Mouse (Mus musculus): Measurements from ENCODE around the gene Acin1.

Gene Acin1

DNA sequence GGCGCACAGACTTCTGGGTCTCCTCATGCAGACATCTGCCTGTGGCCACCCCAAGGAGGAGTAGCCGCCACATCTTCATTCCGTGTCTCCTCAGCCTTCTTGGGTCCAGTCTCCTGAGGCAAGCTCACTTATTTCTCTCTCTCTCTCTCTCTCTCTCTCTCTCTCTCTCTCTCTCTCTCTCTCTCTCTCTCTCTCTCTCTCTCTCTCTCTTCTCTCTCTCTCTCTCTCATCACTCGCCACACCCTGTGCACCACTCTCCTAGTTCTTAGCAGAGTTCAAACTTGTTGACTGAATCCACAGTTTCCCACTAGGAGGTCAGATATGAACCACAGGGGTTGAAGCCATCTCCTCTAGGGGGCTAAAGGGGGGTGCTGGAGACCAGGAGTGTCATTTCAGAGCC lies 12.0 kb upstream of the Acin1 start, which contains the start of gene Gm29776:
Gm29776 (minus strand) TSS at position 101 of the 400 bp plus-strand sequence.
- DNase-seq (ENCODE audit: low spot score in 2 of 2) = no peak

DNA sequence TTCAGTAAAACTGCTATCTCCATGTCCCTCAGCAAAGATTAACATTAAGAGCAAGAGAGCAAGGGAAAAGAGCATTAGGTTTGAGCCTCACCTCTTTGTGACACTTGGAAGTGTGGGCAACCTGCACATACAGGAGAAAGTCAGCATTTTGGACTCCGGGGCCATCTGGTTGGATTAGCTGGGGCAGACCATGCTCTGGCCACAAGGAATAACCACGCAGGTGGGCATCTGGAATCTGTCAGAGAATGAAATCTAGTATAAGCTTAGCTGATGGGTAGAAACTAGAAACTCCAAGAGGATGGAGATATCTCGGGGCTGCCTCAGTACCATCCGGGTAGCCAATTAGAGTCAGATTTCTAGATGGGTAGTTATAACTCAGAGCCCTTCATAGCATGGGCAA lies 10.0 kb upstream of the Acin1 start:
- no peak for DNase-seq (ENCODE audit: low spot score in 2 of 2)

DNA sequence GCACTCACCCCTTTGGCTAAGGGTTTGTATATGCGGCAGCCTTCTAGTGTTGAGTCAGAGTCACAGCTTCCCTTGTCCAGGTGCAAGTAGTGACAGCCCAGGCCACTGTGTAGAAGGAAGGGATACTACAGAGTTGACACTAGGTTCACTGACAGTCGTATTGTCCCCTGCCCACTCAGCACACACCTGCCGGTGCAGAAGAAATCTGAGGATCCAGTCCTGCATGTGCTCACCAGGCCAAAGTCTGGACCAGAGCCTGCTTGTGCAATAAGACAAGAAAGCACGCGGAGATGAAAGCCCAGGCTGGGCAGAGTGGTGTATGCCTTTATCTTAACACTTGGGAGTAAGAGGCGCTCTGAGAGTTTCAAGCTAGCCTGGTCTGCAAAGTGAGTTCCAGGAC lies 8.3 kb upstream of the Acin1 start:
- no peak for DNase-seq (ENCODE audit: low spot score in 2 of 2)

DNA sequence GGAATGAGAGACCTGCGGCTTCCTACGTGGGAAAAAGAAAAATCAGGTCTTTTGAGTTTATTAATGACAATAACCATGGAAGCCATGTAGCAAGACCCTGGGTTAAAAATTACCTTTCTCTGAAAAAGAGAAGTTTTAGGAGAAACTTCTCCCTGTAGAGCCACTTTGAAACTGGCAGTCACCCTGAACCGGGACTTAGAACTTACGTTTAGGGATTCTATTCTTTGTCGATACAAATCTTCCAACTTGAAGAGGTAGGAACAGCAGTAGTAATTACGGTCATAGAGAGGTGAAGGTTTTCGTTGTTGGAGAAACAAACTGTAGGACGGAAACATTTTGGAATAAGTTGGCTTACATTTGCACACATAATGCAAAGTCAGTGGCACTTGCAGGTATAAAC lies 520 bp upstream of the Acin1 start:
- no peak for DNase-seq (ENCODE audit: low spot score in 2 of 2)

DNA sequence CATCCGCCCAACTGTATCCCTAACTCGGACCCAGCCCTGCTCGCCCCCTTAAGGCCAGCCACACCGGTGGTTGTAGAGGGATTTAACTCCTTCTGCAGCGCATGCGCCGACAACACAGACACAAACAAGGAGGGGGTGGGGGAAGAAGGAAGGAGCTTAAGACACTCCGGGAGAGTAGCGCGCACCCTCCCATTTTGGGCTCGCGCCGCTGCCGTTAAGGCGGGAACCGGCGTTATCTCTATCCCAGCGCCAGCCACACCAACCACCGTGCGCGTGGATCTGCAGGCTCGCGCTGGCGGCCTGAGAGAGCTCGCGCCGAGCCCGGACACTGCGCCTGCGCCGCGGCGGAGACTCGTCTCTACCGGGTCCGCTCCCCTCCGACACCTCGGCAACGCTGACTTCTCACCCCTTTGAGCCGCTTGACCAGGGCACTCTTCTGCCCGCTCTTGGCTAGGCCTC lies 639 bp downstream of the Acin1 start, which contains the start of gene 1700123O20Rik:
1700123O20Rik (plus strand) TSS at position 154 of the 459 bp plus-strand sequence.
- DNase-seq (ENCODE audit: low spot score in 2 of 2) = peak; percentile 81 to 84

DNA sequence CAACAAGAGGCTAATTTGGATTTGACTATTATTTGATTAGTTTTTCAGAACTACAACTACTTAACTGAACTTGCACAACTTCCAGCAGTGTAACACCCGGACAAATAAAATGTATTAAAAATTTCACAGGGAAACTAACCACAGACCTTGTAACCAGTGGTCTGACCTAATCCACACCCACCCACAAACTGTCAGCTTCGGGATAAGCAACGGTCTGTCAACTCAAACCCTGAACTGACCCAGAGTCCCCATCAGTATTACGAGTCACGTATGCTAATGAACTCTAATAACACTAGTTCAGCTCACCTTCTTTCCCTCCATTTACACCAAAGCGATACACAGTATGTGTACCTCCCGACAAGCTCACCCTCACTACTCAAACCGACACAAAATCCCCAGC lies 1.3 kb downstream of the Acin1 start:
- peak in 1 of 2 experiments; percentile 18 for DNase-seq (ENCODE audit: low spot score in 2 of 2)

DNA sequence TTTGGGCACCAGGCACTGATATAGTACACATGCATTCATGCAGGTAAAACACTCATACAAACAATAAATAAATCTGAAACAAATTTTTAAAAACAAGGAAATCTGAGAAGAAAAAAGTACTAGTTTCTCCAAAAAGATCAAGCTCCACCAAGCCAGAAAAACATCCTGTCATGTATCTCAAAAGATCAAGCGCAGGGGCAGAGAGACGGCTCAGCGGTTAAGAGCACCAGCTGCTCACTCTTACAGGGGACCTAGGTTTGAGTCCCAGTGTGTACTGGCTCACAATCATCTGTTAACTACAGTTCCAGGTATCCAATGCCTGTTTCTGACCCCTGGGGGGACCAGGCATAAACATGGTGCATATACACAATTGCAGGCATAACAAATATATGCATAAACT lies 4.3 kb downstream of the Acin1 start:
- no peak for DNase-seq (ENCODE audit: low spot score in 2 of 2)

DNA sequence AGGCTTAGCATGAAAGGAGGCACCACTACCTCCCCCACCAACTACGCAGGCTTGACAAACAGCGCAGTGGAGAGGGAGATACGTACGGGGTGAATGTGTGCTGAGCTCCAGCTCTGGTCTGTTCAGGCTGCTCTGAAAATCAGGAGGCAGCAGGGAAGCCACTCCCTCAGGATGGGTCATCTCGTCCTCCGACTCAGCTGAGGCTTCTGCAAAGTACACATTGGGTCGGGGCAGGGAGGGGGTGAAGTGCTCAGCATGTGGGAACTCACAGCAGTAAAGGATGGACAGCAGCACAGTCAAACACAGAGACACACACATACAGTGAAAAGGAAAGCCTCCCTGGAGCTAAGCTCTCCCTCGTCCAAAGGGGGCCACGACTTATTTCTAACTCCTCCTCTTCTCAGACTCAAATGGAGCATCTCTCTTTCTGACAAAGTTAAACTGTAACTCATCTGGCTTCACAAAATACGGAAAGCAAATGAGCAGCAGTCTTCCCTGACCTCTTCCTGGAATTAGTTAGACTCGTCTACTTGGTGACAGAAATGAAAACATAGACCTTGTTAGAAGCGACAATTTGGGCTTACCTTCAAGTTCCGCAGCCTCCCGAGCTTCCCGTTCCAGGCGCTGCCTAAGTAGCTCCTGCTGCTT lies 8.0 kb downstream of the Acin1 start:
- no peak for DNase-seq (ENCODE audit: low spot score in 2 of 2)

DNA sequence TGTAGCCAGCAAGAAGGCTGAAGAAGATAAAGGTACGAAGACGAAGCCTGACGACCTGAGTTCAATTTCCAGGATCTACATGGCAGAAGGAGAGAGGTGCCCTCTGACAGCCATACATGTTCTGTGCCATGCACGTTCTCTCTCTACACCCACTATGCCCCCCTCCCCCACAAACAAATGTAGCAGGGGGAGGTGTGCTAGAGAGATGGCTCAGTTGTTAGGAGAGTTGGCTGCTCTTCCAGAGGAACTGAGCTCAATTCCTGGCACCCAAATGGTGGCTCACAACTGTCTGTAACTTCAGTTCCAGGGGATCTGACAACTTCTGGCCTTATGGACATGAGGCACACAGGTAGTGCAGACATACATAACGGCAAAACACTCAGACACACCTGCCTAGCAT lies 10.4 kb downstream of the Acin1 start:
- DNase-seq (ENCODE audit: low spot score in 2 of 2) = no peak

DNA sequence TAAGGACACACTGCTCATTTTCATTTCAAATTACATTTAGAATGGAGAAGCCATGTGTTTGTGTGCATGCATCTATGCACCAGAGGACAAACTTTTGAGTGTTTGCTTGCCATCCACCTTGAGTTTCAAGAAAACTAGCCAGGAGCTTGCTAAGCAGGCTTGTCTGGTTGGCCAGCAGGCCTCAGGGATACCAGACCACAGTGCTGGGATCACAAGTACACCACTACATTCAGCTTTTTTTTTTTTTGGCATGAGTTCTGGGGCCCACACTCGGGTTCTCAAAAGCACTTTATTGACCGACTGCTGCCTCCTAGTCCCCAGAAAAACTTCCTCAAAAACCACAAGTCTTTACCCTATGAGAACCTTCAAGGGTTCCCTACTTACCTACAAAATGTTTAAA lies 12.4 kb downstream of the Acin1 start:
- no peak for DNase-seq (ENCODE audit: low spot score in 2 of 2)

DNA sequence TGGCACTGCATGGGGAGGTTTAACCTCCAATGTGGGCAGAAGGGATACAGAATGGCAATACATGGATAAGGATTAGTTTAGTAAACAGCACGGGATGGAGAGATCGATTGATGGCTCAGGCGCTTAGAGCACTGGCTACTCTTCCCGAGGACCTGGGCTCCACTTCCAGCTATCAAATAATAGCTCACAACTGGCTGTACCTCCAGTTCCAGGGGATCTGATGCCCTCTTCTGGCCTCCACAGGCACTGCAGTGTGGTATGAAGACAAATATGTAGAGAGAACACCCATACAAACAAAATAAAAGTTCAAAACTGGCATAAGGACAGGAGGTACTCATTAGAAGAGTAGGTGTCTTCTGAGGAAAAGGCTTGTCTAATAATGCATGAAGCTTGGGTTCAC lies 17.4 kb downstream of the Acin1 start:
- peak; percentile 33 to 47 for DNase-seq (ENCODE audit: low spot score in 2 of 2)

DNA sequence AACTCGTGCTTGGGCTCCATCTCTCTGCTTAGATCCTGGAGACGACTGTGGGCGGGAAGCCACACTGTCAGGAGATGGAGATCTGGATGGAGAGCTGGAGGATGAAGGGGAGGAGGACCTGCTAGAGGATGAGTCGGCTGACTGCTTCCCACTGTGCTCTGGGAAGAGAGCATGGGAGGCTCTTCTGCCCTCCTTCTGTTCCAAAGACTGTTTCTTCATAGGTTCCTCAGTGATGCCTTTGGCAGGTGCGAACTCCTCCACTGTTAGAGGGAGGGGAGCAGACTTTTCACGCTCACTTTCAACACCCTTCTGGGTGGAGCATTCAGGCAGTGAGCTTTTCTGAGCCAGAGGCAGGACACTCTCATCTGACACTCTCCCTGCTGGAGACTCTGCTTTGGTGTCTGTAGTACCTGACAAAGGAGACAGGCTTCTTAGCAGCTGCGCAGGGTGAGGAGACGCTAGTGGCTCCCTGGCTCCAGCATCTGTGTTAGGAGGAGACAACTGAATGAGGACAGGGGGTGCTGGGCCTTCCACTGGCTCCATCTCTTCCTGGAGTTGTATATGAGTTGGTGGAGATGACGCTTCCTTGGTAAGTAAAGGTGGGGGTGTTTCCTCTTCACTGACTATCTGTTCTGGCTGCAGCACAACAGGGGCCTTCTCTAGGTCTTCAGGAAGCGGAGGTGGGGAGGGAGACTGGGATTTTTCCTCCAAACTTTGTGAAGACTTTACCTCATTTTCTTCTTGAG lies 22.1 kb downstream of the Acin1 start:
- DNase-seq (ENCODE audit: low spot score in 2 of 2) = no peak

DNA sequence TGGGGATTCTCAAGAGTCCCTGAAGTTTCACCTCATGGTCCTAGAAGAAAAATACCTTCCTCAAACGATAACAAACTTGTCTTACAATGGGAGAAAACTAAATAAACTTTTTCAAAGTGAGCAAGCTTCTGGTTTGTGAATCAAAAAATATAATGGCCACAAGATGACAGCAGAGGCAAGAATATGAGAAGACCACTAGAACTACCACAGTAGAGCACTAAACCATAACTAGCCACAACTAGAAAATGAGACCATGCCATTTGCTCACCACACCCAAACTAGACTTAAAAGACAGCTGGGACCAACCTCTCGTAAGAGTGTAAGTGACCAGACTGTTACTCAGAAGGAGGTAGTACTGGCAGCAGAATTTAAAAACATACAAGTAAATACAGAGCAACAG lies 26.7 kb downstream of the Acin1 start:
- DNase-seq (ENCODE audit: low spot score in 2 of 2) = no peak

DNA sequence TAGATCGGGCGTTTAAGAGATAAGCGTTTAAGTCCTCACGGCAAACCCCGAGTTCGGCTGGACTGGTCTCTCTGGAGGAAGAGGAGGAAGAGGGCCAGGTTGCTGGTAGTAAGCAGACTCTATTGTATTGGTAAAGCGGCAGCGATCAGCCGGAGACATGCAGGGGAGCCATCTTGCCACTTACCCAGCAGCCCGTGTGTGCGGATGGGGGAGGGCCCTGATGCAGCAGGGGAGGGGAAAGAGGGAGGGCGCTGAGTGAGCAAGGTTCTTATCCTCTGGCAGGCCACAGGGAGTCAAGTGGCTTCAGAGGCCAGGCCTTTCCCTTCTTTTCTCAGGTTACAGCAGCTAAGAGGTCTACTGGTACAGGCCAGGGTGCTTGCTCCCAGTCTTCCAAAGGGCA lies 33.2 kb downstream of the Acin1 start:
- DNase-seq (ENCODE audit: low spot score in 2 of 2) = peak; percentile 84

DNA sequence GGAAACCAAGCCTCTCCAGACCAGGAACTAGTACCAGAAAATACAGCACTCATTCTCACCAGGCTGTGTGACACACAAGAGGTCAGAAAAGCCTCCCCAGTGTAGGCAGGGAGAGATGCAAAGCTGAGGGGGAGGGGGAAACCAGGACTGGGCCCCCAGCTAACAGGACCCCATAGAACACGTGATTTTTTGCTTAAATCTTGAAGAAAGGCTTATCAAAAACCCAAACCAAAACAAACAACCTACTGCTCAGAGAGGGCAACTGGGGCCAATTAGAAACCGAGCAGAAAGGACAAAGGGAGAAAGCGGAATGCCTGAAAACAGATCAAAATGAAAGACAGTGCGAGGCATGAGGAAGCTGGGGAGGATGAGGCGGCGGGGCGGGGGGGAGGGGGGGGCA lies 33.9 kb downstream of the Acin1 start:
- DNase-seq (ENCODE audit: low spot score in 2 of 2) = no peak

DNA sequence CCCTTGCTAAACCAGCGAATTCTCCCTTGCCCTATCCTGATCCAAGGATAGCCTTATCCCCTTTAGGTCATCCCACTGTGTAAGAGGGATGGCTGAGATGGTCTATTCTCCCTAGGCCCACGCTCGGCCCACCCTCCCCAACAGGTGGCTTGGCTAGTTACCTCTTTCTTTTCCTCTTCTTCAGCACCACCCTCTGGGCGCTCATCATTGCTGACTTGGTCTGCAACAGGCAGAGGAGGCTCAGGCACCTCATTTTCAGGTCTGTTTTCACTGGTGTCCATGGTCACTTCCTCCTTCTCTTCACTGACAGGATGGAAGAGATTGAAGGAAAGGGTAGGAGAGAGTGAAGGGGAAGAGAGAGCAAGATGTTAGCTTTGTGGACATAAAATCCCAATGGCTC lies 35.2 kb downstream of the Acin1 start:
- DNase-seq (ENCODE audit: low spot score in 2 of 2) = no peak

DNA sequence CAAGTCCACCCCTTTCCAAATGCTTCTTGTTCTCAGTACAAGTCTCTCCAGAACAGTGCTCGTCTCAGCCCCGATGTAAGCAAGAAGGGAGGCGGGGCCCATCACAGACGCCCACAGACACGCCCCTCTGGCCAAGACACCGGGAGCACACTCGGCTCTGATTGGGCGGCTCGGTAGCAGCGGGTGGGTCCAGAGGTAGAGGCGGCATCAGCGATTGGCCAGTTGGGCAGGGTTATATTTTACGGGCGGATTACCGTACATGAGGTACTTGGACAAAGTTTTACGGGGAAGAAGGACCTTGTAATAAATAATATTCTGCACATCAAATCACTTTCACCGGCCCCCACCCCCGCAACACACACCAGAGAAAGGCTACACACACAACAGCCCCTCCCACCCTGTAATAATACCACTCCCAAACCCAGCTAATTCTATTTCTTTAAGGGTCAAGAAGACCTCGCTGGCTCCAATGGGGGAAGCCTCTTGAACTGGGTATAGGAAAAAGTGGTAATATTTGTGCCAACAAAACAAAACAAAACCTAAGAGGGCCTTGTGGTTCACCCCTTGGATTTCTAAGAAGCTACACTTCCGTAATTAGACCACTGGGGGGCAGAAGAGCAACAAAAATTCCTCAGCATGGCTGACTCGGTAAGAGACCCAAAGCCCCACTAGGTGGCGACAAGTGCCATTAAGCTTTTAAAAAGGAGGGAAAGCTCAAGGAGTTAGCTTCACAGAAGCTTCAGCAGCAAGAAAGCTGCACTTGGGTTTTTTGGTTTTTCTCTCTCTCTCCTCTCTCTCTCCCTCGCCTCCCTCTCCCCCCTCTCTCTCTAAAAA lies 35.9 kb downstream of the Acin1 start:
- DNase-seq (ENCODE audit: low spot score in 2 of 2) = peak; percentile 79 to 89

DNA sequence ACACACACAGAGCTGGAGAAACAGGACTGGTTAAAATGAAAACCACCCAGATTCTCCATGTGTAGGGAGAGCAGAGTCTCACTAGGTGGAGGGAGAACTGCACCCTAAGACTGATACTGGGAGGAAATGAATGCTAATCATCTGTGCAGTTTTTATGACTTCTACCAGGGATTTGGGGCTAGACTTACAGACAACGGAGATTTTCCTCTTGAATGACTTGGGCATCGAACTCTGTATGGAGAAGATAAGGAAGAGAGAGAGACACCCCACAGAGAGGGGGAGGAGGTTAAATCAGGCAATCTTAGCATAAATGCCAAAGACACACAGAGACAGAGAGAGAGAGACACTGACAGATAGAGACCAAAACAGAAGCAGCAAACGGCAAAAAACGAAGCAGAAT lies 38.8 kb downstream of the Acin1 start:
- no peak for DNase-seq (ENCODE audit: low spot score in 2 of 2)

DNA sequence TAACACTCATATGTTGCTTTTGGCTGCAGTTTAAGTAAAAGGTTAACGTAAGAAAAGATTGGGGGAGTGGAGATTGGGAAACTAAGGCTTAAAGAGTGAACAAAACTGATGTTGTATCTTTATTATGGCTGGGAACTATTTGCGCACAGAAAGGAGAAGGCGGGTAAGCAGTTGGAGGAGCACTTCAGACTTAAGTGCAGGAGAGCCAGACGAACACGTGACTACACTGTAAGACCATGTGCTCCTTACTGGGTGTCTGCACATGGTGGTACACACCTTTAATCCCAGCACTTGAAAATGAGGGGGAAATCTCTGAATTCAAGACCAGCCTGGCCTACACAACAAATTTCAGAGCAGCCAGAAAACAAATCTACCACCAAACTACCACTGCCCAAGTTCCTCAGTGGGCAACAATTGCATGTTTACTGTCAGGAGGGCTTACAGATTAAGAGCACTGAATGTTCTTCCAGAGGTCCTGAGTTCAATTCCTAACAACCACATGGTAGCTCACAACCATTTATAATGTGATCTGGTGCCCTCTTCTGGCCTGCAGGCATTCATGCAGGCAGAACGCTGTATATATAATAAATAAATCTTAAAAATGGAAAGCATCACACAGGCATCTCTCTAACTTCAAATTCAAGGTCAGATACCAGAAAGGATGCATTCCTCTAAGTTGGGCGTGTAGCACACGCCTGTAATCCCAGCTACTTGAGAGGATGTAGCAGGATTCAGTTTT lies 39.7 kb downstream of the Acin1 start:
- no peak for DNase-seq (ENCODE audit: low spot score in 2 of 2)

DNA sequence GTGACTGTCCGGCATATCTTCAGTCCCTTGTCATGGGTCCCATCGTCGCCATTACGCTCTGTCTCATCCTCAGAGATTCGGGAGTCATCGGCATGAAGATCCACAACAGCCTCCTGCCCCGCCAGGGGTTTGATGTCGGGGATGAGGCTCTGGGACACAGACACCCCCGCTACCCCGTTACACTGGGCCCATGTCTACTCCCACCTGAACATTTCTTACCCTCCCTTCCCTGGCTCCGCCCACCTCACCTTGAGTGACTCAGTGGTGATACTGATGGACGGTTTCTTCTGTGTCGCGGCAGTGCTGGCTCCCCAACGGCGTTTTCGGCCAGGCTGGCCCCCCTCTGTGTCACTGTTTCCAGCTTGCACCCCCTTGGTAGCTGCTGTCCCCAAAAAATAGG lies 40.3 kb downstream of the Acin1 start:
- DNase-seq (ENCODE audit: low spot score in 2 of 2) = no peak

DNA sequence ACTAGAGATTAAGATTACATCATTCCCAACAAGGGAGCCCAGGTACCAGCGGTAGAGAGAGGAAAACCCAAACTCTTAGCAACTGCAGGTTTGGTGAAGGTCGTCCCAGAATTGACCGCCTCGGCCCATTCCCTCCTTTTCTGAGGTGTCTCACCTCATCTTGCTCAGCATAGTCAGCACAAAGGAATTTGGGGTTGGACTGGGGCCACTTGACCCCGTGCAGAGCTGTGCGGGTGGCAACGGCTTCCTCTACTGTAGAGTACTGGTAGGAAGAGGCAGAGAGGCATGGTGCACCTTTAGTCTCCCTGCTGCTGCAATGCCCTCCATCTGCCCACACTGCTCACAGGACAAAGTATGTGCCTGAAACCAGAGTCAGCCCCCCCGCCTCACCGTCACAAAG lies 42.4 kb downstream of the Acin1 start:
- DNase-seq (ENCODE audit: low spot score in 2 of 2) = no peak

DNA sequence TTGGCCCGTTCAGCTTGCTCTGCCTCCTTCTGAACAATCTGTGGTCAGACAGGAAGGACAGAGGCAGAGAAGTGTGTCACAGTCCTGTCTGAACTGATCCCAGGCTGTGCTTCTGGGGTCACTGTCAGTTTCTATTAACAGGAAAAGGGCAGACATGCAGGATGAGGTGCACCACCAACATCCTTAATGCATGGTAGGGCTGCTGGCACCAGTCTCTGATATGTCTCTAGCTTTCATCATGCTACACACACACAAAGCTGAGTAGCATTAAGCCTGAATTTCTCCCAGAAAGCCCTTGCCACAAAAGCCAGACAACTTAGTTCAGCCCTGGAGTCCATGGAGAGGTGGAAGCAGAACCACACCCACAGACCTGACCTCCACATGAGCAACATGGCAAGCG lies 43.7 kb downstream of the Acin1 start:
- no peak for DNase-seq (ENCODE audit: low spot score in 2 of 2)

Measured in spleen, postnatal 36 days (tissue).